Mouse (Mus musculus): Measurements from ENCODE around the gene Spata19. TPM values are rescaled to one million over a fixed set of nuclear protein-coding genes. Genes with fewer than 3 reads are reported as not detected.

Spata19 gene
- total RNA-seq (2021), result not detected

- DNase-seq, result no peak
These were observed at the start of gene Spata19 for GRCm38 (mm10) chr9:27396500-27396899. Spata19 (plus strand) TSS chr9:27396800.

- no peak for DNase-seq
These were observed 43.5 kb upstream of the Spata19 start for GRCm38 (mm10) chr9:27353082-27353481.

- DNase-seq, result no peak
These were observed 38.7 kb upstream of the Spata19 start for GRCm38 (mm10) chr9:27357893-27358292.

GRCm38 (mm10) chr9:27367231-27367630 lies 29.4 kb upstream of the Spata19 start:
- peak; percentile 13 for DNase-seq

- DNase-seq, result no peak
These were observed 27.5 kb upstream of the Spata19 start for GRCm38 (mm10) chr9:27369108-27369507.

GRCm38 (mm10) chr9:27375746-27376145 lies 20.9 kb upstream of the Spata19 start:
- DNase-seq, result no peak

GRCm38 (mm10) chr9:27386951-27387350 lies 9.6 kb upstream of the Spata19 start:
- DNase-seq, result no peak

- DNase-seq, result no peak
These were observed 4.6 kb downstream of the Spata19 start for GRCm38 (mm10) chr9:27401169-27401568.

GRCm38 (mm10) chr9:27409733-27410132 lies 13.1 kb downstream of the Spata19 start:
- peak; percentile 36 for DNase-seq

- peak; percentile 70 for DNase-seq
These were observed 17.5 kb downstream of the Spata19 start for GRCm38 (mm10) chr9:27414058-27414460.

- no peak for DNase-seq
These were observed 27.9 kb downstream of the Spata19 start for GRCm38 (mm10) chr9:27424511-27424910.

- DNase-seq, result no peak
These were observed 32.0 kb downstream of the Spata19 start for GRCm38 (mm10) chr9:27428552-27428951.

GRCm38 (mm10) chr9:27433301-27433700 lies 36.7 kb downstream of the Spata19 start:
- no peak for DNase-seq

- no peak for DNase-seq
These were observed 39.3 kb downstream of the Spata19 start for GRCm38 (mm10) chr9:27435936-27436335.

- peak; percentile 25 for DNase-seq
These were observed 40.9 kb downstream of the Spata19 start for GRCm38 (mm10) chr9:27437391-27438061.

- no peak for DNase-seq
These were observed 53.3 kb downstream of the Spata19 start for GRCm38 (mm10) chr9:27449780-27450422.

Other genes starting within 250 kb of the Spata19 start
- gene Jam3, start 241.4 kb upstream of the Spata19 start, total RNA-seq (2021), result 10 to 100 TPM; 17.3 to 22.5 TPM
- 10 to 100 TPM; 15.9 to 19.4 TPM for gene Igsf9b, start 97.6 kb upstream of the Spata19 start, total RNA-seq (2021)

All from heart, postnatal 4 days (tissue).